Mouse (Mus musculus): ENCODE results near the gene Cnot6l.

The Cnot6l gene

DNA sequence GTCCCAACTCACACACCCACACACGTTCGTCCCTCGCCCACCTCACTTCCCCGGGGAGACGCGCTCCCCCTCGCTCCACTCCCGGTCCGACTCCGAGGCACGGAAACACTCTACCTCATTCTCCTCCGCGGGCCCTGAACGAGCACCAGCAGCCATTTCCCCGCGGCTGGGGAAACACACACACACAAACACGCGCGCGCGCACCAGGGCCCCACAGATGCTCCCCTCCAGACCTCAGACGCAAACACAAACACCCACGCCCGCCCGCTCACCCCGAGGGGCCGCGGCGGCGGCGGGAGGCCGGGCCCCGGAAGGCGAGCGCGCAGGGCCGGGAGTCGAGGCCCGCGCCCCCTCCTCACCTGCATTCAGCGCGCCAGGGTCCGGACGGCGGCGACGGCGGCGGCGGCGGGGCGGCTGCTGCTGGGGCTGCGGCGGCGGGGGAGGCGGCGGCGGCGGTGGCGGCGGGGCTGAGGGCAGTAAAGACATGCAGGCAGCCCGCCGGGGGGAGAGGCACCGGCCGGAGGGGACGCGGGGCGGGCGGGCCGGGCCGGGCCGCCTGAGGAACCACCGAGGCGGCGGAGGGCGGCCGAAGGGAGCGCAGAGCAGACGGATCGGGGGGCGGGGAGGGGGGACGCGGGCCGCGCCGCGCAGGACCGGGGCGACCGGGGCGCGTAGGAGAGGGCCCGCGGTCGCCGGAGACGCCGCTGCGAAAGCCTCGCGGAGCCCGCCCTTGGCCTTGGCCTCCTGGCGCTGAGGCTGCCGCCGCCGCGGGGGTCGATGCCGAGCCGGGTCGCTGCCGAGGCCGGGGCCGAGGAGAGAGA is 2.2 kb downstream of the Cnot6l start:
- no peak for DNase-seq (ENCODE audit: low read depth)

DNA sequence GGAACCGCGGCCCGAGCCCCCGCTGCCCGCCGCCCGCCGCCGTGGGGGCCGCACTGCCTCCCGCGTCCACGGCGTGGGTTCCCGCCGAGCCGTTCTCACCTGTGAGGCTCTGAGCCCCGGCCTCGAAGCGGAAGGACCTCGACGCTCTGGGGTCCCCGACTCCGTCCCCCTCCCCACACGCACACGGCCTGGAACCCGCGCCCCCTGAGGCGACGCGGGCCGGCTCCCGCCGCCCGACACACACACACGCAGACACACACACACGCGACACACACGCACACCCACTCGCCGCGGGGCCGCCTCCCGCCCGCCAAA is 2.8 kb downstream of the Cnot6l start:
- DNase-seq (ENCODE audit: low read depth), result no peak

DNA sequence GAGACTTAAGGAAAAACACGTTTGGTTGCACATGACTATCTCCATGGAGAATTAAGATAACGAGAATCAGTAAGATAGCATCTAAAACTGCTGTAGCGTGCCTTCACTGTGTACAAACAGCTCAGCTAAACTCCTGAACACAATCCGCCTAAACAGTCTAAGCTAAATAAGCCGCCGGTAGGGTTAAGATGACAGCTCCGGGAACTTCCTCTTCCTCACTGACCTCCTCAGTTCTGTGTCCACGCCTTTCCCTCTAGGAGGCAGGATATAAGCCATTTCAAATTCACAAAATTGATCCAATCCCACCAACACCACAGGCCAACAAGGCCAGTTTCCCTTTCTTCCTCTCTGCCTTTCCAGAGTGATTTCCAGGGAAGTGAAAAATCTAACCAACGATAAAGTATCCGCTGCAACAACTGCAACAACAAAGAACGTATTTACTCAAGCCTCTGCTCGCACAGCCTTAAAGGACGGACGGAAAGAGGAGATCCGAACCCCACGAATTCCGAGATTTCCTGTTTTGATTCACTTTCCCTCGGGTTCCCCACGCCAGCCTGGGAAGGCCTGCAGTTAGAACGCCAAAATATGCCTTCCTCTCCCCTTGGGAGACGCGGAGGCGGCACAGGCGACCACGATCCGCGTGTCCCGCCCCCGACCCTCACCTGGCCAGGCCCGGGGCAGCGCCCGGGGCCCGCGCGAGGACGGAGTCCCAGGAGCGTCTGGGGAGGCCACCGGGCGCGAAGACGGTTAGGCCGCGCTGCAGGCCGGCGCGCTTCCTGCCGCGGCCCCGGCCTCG is 3.3 kb downstream of the Cnot6l start:
- peak; percentile 27 for DNase-seq (ENCODE audit: low read depth)

DNA sequence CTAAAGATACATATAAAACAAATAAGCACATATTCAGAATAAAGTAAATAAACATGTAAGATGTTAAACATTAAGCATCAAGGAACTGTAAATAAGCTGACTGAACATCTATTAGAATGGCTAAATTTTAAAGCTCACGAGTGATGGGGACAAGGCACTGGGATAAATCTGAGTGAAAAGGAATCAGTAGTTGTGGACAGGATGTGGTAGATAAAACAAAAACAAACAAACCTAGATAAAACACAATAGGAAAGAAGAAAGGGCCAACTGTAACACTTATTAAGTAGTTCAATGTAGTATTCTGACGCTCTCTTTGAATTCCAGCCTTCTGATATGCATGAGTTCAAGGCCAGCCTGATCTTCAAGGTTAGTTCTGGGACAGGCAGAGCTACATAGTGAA is 21.6 kb downstream of the Cnot6l start:
- no peak for DNase-seq (ENCODE audit: low read depth)

DNA sequence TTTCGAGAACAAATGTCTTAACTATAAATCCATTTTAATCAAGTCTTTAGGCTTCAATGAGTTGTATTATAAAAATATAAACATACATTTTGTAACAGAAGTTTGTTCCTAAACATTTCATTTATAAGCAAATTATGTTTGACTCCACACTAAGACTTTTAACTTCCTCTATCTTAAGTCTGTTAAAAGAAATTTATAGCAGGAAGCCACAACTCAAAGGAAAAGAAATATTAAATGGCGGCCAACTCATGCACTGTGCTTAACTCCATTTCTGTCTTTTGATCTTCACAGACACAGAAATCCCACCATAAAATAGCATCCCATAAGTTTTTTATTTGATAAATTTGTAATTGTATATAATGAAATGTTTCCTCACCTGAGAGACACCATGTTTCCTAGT is 33.3 kb downstream of the Cnot6l start:
- DNase-seq (ENCODE audit: low read depth), result no peak

DNA sequence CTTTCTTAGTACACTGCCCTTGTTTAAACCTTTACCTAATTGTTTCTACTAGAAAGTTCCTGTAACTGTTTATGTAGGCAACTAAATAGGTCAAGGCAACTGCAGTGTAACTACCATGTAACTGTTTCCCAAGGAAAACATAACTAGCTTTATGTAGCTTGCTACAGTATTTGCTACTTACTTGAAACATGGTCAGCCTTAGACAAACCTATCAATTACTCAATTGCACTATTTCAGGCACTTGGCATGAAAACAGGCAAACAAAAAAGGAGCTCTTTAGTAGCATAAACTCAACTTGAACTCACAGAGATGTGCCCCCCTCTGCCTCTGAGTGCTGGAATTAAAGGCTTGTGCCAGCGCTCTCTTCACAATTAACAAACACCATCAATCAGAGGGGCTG is 37.1 kb downstream of the Cnot6l start:
- DNase-seq (ENCODE audit: low read depth), result no peak

DNA sequence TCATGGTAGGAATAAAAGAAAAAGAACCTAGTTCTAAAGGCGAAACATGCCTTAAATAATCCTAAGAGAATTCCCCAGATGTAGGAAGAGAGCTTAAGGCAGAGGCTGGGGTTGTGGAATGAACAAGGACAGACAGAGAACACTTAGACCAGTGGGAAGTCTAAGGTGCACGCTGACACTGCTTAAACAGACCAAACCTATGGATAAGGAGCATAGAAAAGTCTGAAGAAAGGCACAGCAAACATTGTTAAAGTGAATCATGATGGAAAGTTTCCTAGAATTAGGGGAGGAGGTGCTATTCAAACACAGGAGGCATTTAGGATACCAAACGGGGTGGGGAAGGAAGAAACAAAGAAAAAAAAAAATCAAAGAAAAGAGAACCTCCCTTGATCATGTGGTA is 49.0 kb downstream of the Cnot6l start:
- DNase-seq (ENCODE audit: low read depth), result no peak

DNA sequence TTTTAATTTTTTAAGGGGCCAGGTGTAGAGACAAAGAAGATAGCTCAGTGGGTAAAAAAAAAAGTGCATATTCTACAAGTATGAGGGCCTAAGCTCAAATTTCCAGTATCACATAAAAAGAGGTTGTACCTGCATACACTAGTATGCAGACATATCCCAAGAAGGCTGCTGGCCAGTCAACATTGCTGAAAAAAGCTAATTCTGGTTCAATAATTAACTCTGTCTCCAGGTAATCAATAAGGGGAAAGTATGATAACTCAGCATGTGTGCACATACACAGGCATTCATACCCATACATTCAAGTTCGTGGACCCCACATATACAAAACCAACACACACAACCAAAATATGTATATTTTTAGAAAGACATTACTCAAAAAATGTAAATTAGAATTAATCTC is 59.3 kb downstream of the Cnot6l start:
- no peak for DNase-seq (ENCODE audit: low read depth)

DNA sequence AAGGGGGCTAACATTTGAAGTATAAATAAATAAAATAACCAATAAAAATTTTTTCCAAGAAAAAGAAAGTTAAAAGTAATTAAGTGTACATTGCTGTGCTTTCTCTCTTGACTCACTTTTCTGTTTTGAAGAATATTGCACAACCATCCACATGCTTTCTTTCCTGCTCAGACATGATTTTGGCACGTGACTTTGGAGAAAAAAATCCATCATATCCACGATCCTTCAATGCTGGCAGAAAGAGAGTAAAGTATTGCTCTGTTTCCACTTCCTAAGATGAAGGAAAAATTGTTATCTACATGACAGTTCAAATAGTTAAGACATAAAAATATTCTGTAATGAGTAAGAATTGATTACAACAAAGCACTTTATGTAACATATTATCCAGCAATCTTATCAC is 72.5 kb downstream of the Cnot6l start:
- peak; percentile 48 for DNase-seq (ENCODE audit: low read depth)

DNA sequence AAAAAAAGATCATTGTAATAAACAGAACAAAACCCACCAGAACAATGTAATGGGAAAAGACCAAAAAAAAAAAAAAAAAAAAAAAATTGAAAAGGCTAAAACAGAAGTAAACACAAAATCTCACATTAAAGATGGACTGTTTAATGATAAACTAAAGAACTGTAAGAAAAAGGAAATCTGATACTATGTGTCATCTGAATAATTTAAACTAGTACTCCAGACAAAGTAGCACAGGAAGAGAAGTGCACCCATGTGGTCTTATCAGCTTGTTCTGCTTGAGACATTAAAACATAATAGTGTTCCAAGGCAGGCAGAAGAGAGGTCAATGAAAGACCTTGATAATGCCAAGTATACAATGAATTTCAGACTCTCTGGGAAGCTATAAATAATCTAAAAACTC is 78.6 kb downstream of the Cnot6l start:
- DNase-seq (ENCODE audit: low read depth), result no peak

DNA sequence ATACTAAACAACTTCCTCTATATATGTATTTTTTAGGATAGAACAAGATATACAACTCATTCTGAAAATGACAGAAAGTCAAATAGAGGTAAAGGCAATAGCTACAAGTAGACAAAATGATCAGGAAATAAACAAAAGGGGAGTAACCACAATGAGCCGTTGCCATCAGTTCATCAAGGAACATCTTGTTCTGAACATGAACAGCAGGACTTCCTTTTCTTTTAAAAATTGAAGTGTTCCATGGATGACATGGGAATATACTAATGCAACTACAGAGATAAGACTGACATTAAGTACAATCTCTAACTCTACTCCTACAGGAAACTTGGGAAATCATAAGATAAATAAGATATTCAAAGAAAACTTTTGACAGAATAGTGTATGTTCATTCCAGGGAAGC is 84.9 kb downstream of the Cnot6l start:
- no peak for DNase-seq (ENCODE audit: low read depth)

DNA sequence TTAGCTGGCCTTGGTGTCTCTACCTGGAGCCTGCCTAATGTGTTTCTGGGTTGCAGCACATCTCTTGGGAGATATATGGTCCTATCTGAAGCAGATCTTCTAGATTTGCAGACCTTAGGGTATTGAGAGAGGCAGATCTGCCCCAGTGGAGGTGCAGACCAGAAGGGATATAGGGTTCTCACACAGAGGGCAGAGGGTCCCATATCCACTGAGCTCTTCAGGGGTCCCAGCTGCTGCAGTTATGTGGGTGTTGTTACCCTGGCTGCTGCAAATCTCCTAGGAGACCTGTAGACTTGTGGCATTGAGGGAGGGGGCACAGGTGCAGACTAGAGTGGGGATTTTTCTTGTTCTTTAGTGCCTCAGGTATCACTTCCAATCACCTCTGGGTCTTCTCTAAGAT is 98.4 kb downstream of the Cnot6l start:
- DNase-seq (ENCODE audit: low read depth), result no peak

DNA sequence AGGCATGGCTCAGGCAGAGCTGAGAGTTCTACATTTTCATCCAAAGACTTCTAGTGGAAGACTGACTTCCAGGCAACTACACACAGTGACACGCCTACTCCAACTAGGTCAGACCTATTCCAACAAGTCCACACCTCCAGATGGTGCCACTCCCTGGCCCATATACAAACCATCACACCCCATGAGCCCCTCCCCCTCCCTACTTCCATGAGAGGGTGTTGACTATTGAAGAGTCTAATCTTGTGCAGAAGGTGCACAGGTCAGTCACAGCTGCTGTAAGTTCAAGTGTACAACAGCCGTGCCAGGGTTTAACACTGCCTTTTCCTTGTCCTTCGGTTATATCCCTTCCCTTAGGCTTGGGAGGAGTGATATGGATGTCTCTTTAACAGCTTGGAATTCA is 121.5 kb downstream of the Cnot6l start:
- DNase-seq (ENCODE audit: low read depth), result no peak

DNA sequence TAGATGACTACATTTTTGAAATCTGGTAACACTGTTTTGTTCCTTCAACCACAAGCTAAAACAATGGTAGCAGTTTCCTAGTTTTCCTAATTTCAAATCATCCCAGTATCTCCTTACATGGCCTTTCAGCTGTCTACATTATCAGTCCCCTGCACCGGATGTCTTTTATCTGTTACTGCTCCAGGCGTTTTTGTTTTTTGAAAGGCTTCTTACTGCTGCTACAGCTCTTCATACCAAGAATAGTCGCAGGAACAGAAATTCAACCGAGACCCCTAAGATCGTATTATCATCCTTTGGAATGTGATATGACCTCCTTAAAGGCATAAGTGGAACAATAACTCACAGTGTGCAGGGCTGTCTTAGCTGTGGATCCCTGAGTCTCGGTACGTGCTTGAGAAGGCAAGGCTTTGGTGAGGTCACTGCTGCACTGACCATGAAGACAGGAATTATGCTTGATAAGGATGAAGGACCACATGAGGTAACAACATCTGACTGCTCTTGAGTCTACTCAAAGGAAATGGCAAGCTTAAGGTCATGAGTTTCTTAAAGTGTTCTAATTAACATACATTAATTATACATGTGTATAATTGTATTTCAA is 122.4 kb downstream of the Cnot6l start:
- DNase-seq (ENCODE audit: low read depth), result no peak

DNA sequence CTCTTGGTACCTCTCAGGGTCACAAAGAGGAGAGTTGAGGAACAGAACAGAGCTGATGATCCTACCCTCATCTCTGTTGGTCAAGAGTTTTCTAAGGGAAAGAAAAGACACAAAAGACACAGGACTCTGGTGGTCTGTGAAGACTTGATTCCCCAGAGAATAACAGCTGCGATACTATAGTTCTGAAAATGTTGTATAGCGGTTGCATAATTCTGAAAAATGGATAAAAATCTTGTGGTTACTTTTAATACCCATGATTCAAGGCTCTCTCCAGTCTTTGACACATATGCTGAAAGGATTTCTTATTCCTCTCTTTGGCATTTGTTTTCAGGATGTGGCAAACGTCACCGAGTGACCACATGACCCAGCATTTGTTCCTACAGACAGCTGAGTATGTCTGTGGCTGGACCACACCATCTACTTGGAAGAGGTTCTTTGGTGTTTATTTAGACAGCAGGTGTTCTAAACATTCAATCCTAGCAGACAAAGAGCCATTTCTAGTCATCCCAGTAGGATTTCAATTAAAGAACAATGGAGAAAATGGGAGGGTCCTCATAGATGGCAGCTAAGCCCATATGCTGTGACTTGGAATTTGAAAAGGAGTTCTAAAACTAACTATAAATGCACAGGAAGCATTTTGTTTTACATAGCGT is 124.7 kb downstream of the Cnot6l start:
- no peak for DNase-seq (ENCODE audit: low read depth)

DNA sequence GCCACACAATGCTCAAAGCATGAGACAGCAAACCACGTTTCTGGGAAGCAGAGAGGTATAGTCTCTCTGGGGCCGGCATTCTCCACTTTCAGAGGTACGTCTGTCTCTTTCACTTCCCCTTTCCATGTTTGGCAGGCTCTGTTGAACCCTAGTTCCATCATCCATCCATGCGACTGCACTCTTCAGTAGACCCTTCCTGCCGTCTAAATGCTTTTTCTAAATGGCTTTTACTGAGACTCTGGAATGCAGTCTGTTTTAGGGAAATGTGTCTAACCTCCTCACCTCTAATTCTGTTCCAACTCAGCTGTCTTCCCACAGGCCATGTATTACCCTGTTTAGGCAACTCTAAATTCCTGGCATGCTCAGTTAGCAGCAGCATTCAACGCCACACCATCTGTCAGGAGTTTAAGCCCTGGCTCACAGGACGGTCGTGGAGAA is 126.3 kb downstream of the Cnot6l start:
- no peak for DNase-seq (ENCODE audit: low read depth)

DNA sequence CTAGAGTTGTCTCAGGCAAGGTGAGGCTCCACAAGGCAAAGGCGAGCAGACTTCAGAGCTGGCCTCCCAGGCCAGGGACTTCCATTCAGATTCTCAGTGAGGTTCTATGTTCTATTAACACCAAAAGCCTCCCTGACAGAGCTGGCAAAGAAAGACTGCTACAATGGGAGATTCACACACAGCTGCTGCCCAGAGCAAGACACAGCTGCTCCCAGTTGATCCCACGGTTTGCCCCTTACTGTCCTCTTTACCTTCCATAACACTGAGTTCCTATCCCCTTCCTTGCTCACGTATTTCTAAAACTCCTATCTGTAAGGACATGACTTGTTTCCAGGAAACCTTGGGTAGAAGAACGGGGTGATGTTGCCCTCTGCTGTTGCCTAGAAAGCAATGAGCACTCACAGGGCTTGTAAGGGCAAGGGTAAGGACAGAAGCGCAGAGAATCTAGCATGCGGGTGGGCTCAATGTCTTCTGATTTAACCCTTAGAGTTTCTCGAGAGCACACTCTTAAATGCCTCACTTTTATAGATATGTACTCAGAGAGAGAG is 127.8 kb downstream of the Cnot6l start:
- DNase-seq (ENCODE audit: low read depth), result no peak

DNA sequence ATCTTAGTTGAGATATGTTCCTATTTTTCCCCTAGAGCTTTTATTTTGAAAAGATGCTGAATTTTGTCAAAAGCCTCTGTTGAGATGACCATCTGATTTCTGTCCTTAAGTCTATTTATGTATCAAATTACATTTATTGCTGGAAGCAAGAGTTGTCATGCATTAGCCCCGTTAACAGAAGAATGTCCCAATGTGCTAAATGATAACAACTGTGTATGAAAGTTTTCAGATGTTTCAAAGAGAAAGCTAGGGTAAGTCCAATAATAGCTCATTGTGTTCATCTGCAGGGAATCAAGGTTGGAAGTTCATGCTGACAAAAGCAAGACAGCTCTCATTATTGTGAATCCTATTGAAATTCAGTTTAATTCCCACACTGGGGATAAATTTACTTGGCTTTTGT is 129.9 kb downstream of the Cnot6l start:
- no peak for DNase-seq (ENCODE audit: low read depth)

DNA sequence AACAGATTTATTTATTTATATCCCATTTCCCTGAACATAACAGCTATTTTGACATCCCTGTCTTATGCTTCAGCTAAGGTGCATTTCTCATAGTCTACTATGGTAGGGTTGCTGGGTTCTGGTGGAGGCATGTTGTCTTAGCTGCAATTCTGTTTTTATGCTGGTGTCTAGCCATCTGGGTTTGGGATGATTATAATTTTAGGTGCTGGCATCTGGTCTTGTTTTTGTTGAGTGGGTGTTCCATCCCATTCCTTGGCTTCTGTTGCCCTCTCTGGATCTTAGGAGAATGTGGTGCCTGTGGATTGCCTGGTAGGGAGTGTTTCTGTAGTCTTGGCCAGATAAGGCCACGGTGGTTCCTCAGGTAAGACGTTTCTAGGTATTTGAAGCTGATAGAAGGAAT is 134.2 kb downstream of the Cnot6l start:
- DNase-seq (ENCODE audit: low read depth), result no peak

All from fibroblast of lung, adult 2 months (primary cell).